ENCODE assay signal across 16 mouse cellular contexts in the genomic region with DNA sequence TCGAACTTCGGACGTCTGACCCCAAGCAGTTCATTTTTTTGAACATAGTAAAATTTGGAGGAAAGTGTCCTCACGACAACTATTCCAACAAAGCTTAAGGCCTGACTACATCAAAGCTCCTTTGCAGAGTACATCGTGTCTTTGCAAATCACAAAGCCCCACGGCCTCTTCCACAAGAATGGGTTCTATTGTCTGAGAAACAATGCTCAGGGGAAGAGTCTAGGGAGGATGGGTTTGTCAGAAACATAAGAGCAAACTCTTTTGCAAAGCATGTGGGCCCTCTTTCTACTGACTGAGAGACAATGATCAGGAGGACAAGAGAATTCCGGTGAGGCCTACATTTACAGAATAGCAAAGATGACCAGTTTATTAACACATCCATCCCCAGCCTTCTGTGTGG.
"Had no signal": no experiment of that assay in that cellular context is flagged by ENCODE, and none has a peak within 500 bp of the region (broad histone marks: within the 10 kb centered on the region; RNA-seq: fewer than 3 reads in every experiment).

No protein-coding gene starts in this region.

- H3K9ac ChIP-seq: lung, embryonic 14.5 days; midbrain, embryonic 12.5 days; neural tube, embryonic 13.5 days; neural tube, embryonic 15.5 days; stomach, embryonic 15.5 days had no signal

- H3K36me3 ChIP-seq: midbrain, embryonic 10.5 days; midbrain, embryonic 12.5 days; neural tube, embryonic 13.5 days; neural tube, embryonic 15.5 days; stomach, embryonic 15.5 days had no signal

- H3K4me2 ChIP-seq: lung, embryonic 14.5 days; midbrain, embryonic 12.5 days; neural tube, embryonic 13.5 days; neural tube, embryonic 15.5 days; stomach, embryonic 15.5 days had no signal

- H3K9me3 ChIP-seq: midbrain, embryonic 10.5 days; midbrain, embryonic 12.5 days; neural tube, embryonic 13.5 days; neural tube, embryonic 15.5 days; stomach, embryonic 15.5 days had no signal

- ATAC-seq: midbrain, embryonic 16.5 days had no signal

- H3K27me3 ChIP-seq: midbrain, embryonic 12.5 days; neural tube, embryonic 13.5 days; neural tube, embryonic 15.5 days; stomach, embryonic 15.5 days had no signal

- H3K27ac ChIP-seq: midbrain, embryonic 10.5 days; midbrain, embryonic 12.5 days; neural tube, embryonic 13.5 days; neural tube, embryonic 15.5 days; stomach, embryonic 15.5 days had no signal

- H3K4me1 ChIP-seq: midbrain, embryonic 12.5 days; neural tube, embryonic 13.5 days; neural tube, embryonic 15.5 days; stomach, embryonic 15.5 days had no signal

- DNase-seq: lung, adult 18-20 months; lung, embryonic 14.5 days; lung, postnatal 10 days; lung, postnatal 4 days; midbrain, embryonic 14.5 days; right cerebral cortex, postnatal 14 days; thymus, adult 18-20 months; thymus, postnatal 14 days; thymus, postnatal 36 days had no signal

- H3K4me3 ChIP-seq: midbrain, embryonic 10.5 days; midbrain, embryonic 12.5 days; myocyte; neural tube, embryonic 13.5 days; neural tube, embryonic 15.5 days; stomach, embryonic 15.5 days had no signal
